9 mouse cellular contexts compared by ENCODE assay signal in the genomic region with DNA sequence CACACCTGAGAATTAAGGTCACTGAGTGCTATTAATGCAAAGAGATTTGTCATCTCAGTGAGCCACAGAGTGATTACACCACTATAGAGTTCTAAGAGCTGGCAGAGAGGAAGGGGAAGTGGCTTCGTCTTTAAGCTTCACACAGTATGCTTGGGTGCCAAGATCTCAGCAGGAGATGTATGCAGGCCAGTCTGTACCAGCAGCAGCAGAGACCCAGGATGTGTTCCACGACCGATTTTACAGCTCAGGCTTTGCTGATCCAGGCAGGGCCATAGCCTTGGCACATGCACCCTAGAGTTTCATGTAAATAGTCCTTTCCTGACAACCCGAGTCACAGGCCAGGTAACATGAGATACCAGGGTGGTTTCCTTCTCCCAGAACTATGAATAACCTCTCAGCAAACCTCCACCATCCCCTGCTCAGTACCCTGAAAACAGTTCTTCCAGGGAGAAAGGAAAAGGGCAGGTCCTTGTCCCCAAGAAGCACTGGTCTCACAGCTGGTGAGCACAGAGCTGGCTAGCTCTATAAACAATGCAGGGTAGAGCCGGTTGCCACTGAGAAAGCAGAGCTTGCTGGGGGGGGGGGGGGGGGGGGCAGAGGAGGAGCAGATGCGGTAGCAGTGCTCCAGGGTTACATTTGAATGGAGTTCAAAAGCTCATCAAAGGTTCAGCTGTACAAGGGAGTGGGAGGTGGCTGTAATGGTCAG.
DNase-seq lines count a peak whose midpoint lies in the region; ATAC-seq and TF ChIP-seq lines count a peak whose summit lies in the region.
"Had no signal": no experiment of that assay in that cellular context is flagged by ENCODE, and none has a peak within 500 bp of the region (broad histone marks: within the 10 kb centered on the region; RNA-seq: fewer than 3 reads in every experiment).

No protein-coding gene starts in this region.

- no peaks in the 10 kb centered on the region for H3K4me1 ChIP-seq in forebrain, postnatal 0 days (ENCODE audit: insufficient read depth)
- H3K4me1 ChIP-seq in forebrain, embryonic 12.5 days, result peaks cover 6% of the 10 kb centered on the region; the same call in 1 of the 2 replicates

- H3K9me3 ChIP-seq in forebrain, postnatal 0 days (ENCODE audit: low read length), result no peaks in the 10 kb centered on the region
- no peaks in the 10 kb centered on the region for H3K9me3 ChIP-seq in forebrain, embryonic 12.5 days
- H3K9me3 ChIP-seq: neural tube, embryonic 12.5 days had no signal

- H3K9ac ChIP-seq in forebrain, postnatal 0 days, result no peak overlapping the region
- no peak overlapping the region for H3K9ac ChIP-seq in forebrain, embryonic 12.5 days
- H3K9ac ChIP-seq: neural tube, embryonic 12.5 days had no signal

- no peak overlapping the region for H3K27ac ChIP-seq in forebrain, postnatal 0 days (ENCODE audit: low read depth, low read length)
- H3K27ac ChIP-seq in forebrain, embryonic 12.5 days, result no peak overlapping the region
- H3K27ac ChIP-seq: neural tube, embryonic 12.5 days had no signal

- no peaks in the 10 kb centered on the region for H3K36me3 ChIP-seq in forebrain, postnatal 0 days (ENCODE audit: insufficient read depth)
- H3K36me3 ChIP-seq in forebrain, embryonic 12.5 days (replicated peaks), result no peaks in the 10 kb centered on the region
- H3K36me3 ChIP-seq: neural tube, embryonic 12.5 days had no signal

- peak; percentile 16 for DNase-seq in forebrain, postnatal 0 days
- DNase-seq in CD4-positive helper T cell, adult 2 months (ENCODE audit: low read depth, low spot score), result peak; percentile 70
- peak; percentile 76 to 85 for DNase-seq in cerebellum, postnatal 10 days
- peak; percentile 43 for DNase-seq in lung, postnatal 25 days (ENCODE audit: low spot score)
- DNase-seq in heart, postnatal 4 days, result no peak
- DNase-seq in layer of hippocampus, adult 11-12 months (ENCODE audit: low spot score), result no peak
- no peak for DNase-seq in layer of hippocampus, adult 9-11 months

- peak; percentile 40; the same call in 1 of the 2 replicates for ATAC-seq in forebrain, postnatal 0 days
- no peak for ATAC-seq in forebrain, embryonic 12.5 days (ENCODE audit: low FRiP score)

- no peak overlapping the region for H3K4me2 ChIP-seq in forebrain, postnatal 0 days (ENCODE audit: low read depth)
- no peak overlapping the region for H3K4me2 ChIP-seq in forebrain, embryonic 12.5 days
- H3K4me2 ChIP-seq: neural tube, embryonic 12.5 days had no signal

- no peak for TF ChIP-seq CTCF in forebrain, postnatal 0 days (IDR thresholded peaks at IDR 0.05; ENCODE audit: low read depth)

- no peak overlapping the region for H3K4me3 ChIP-seq in forebrain, postnatal 0 days (ENCODE audit: low read depth, low read length)
- no peak overlapping the region for H3K4me3 ChIP-seq in forebrain, embryonic 12.5 days (replicated peaks)
- H3K4me3 ChIP-seq: neural tube, embryonic 12.5 days had no signal

- WGBS in forebrain, postnatal 0 days, result 15% methylated on average over 6 of the region's 6 CpGs
- 32% methylated on average over 6 of the region's 6 CpGs for WGBS in forebrain, embryonic 12.5 days

- H3K27me3 ChIP-seq in forebrain, postnatal 0 days (ENCODE audit: insufficient read depth, low read length), result no peaks in the 10 kb centered on the region
- no peaks in the 10 kb centered on the region for H3K27me3 ChIP-seq in forebrain, embryonic 12.5 days
- H3K27me3 ChIP-seq: neural tube, embryonic 12.5 days had no signal

Comparison
In these comparisons a context has a peak if more than half of its experiments do, and no peak if none do; other contexts are left out.
1. DNase-seq: peak in forebrain, postnatal 0 days (single experiment), CD4-positive helper T cell, adult 2 months (single experiment), cerebellum, postnatal 10 days (2 of 2) and lung, postnatal 25 days (single experiment); none in heart, postnatal 4 days (single experiment), layer of hippocampus, adult 11-12 months (single experiment) and layer of hippocampus, adult 9-11 months (single experiment).